Comparison of ENCODE assay signal across 8 mouse cellular contexts in the genomic region with DNA sequence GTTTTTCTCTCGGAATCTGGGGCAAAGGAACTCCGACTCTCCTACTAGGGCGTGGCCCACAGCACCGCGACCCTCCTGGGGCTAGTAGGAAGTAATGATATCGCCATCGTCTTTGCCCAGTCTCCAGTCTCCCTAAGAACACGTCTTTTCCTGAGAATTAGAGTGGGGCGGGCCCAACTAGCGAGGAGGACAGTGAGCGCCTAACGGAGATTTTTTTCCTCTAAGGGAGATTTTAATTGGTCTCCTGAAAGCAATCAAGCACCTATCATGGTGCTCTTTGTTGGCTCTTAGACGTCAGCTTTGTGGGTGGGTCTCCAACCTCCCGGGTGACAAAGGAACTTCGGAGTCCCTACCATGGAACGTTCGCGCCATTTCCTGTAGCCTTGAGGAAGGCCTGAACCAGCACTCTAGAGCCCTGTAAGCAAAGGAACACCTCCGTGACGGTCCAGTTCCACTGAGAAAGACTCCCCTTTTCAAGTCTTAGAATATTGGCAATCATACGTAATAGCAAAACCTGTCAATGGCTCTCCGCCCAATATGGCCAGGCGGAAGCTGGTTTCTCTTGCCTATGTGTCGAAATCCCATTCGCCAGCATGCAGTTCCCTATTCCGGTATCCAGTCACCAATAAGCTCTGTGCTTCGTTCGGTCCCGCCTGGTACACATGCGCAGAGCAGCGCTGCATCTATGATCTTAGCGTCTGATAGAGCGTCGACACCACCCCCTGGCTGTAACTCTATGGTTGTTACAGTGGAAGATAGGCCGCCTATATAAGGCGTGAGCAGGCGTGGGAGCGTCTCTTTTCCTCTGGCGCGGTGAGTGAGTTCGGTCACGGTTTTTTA. TPM values are rescaled to one million over a fixed set of nuclear protein-coding genes. Genes with fewer than 3 reads are reported as not detected.
DNase-seq lines count a peak whose midpoint lies in the region; ATAC-seq and TF ChIP-seq lines count a peak whose summit lies in the region.

TSS of gene Rpl10 (plus strand) at position 751 of the 840 bp plus-strand sequence.

- peak within 1 kb of the TSS; percentile 49 for H3K4me2 ChIP-seq in lung, postnatal 0 days (replicated peaks; ENCODE audit: low read depth, low read length)

- peak within 1 kb of the TSS; percentile 94 for H3K27ac ChIP-seq in hindbrain, embryonic 10.5 days
- H3K27ac ChIP-seq in lung, postnatal 0 days (ENCODE audit: low read length): peak within 1 kb of the TSS; percentile 90

- peak within 1 kb of the TSS; percentile 62 for H3K4me3 ChIP-seq in hindbrain, embryonic 10.5 days
- H3K4me3 ChIP-seq in lung, postnatal 0 days (ENCODE audit: low read depth, low read length): peak within 1 kb of the TSS; percentile 54

- H3K9me3 ChIP-seq in hindbrain, embryonic 10.5 days: no peaks in the 10 kb centered on the region
- no peaks in the 10 kb centered on the region for H3K9me3 ChIP-seq in lung, postnatal 0 days (ENCODE audit: low read length)

- peak; percentile 99 for DNase-seq in MEL-GATA-1-ER (ENCODE audit: extremely low read depth, low read depth)
- DNase-seq in cerebellum, adult 9-10 months: peak; percentile 95
- DNase-seq in hindbrain, embryonic 10.5 days (ENCODE audit: low spot score): peak; percentile 90
- DNase-seq in layer of hippocampus, adult 9-11 months: peak; percentile 97
- peak; percentile 97 for DNase-seq in lung, postnatal 0 days (ENCODE audit: low spot score)
- peak; percentile 73 for DNase-seq in ovary, postnatal 14 days (ENCODE audit: low spot score)
- peak; percentile 89 for DNase-seq in thymus, postnatal 14 days

- H3K27me3 ChIP-seq in hindbrain, embryonic 10.5 days (ENCODE audit: insufficient read depth, poor library complexity, severe bottlenecking): no peaks in the 10 kb centered on the region
- H3K27me3 ChIP-seq in lung, postnatal 0 days (replicated peaks; ENCODE audit: insufficient read depth, low read length): no peaks in the 10 kb centered on the region

- peak; percentile 68 for TF ChIP-seq CTCF in lung, postnatal 0 days (IDR thresholded peaks at IDR 0.05)

- peak within 1 kb of the TSS; percentile 63 for H3K9ac ChIP-seq in lung, postnatal 0 days (replicated peaks; ENCODE audit: low read depth)

- H3K36me3 ChIP-seq in hindbrain, embryonic 10.5 days: peaks cover 14% of the 10 kb centered on the region
- H3K36me3 ChIP-seq in lung, postnatal 0 days (ENCODE audit: insufficient read depth, low read length): no peaks in the 10 kb centered on the region

- ATAC-seq in frontal cortex, adult (ENCODE audit: low TSS enrichment): peak; percentile 94
- peak; percentile 92 for ATAC-seq in lung, postnatal 0 days

- peaks cover 4% of the 10 kb centered on the region for H3K4me1 ChIP-seq in hindbrain, embryonic 10.5 days (replicated peaks)
- H3K4me1 ChIP-seq in lung, postnatal 0 days (ENCODE audit: insufficient read depth, low read depth, low read length): no peaks in the 10 kb centered on the region

- 15% methylated on average over 42 of the region's 42 CpGs for WGBS in hindbrain, embryonic 10.5 days
- 17% methylated on average over 38 of the region's 42 CpGs for WGBS in lung, postnatal 0 days

- TF ChIP-seq EP300 in lung, postnatal 0 days (IDR thresholded peaks at IDR 0.05): peak; percentile 79

RNA-seq across cellular contexts. Expression of gene Rpl10, which starts in this region (rescaled TPM):
- 697 and 756 TPM in 2 replicates for polyA plus RNA-seq in hindbrain, embryonic 10.5 days (2016; fragmentation: Nextera tagmentation; extraction: Ambion mirVana)
- polyA plus RNA-seq in lung, postnatal 0 days (2015; fragmentation: Nextera tagmentation; extraction: Ambion mirVana): 661 and 759 TPM in 2 replicates

Comparison
In these comparisons a context has a peak if more than half of its experiments do, and no peak if none do; other contexts are left out.
1. Peak in every context shown above with its lines: DNase-seq, ATAC-seq, H3K4me3 ChIP-seq and H3K27ac ChIP-seq.